Mouse (Mus musculus): ENCODE data around the gene Elavl1. TPM values are rescaled to one million over a fixed set of nuclear protein-coding genes. Genes with fewer than 3 reads are reported as not detected.
"Not testable (repeated sequence)": the region's sequence is repeated elsewhere in the genome, so short reads cannot be mapped to it uniquely, and the experiment has no call there.

Elavl1 gene
- polyA plus RNA-seq, 1 experiment from 2014 or later = 127 TPM

- peaks cover 6% of the 10 kb centered on the region; the same call in 1 of the 2 replicates for H3K4me1 ChIP-seq (replicated peaks)
- no peak overlapping the region for H3K4me2 ChIP-seq
- no peak overlapping the region for H3K27ac ChIP-seq
- H3K4me3 ChIP-seq = no peak overlapping the region
- no peak overlapping the region for H3K9ac ChIP-seq
- no peaks in the 10 kb centered on the region for H3K9me3 ChIP-seq
- ATAC-seq (ENCODE audit: low FRiP score) = no peak
- peaks cover 80% of the 10 kb centered on the region for H3K36me3 ChIP-seq
- 93% methylated on average over 6 of the region's 6 CpGs for WGBS
- no peaks in the 10 kb centered on the region for H3K27me3 ChIP-seq
Observed at GRCm38 (mm10) chr8:4269609-4270008, 55.6 kb downstream of the Elavl1 start.

GRCm38 (mm10) chr8:4267627-4268026 lies 57.6 kb downstream of the Elavl1 start:
- WGBS = 72% methylated on average over 15 of the region's 15 CpGs
- no peak for ATAC-seq (ENCODE audit: low FRiP score)
- Histone ChIP-seq H3K9me3 (no peaks in the 10 kb centered on the region), H3K36me3 (peaks cover 89% of the 10 kb centered on the region), H3K4me1 (replicated peaks) (no peaks in the 10 kb centered on the region), H3K9ac (no peak overlapping the region), H3K4me2 (no peak overlapping the region), H3K27me3 (no peaks in the 10 kb centered on the region), H3K27ac (no peak overlapping the region), H3K4me3 (no peak overlapping the region)

- H3K4me1 ChIP-seq (replicated peaks) = no peaks in the 10 kb centered on the region
- peaks cover 98% of the 10 kb centered on the region for H3K36me3 ChIP-seq
- no peaks in the 10 kb centered on the region for H3K9me3 ChIP-seq
- H3K9ac ChIP-seq = no peak overlapping the region
- H3K27me3 ChIP-seq = no peaks in the 10 kb centered on the region
- H3K27ac ChIP-seq = no peak overlapping the region
- ATAC-seq (ENCODE audit: low FRiP score) = no peak
- H3K4me3 ChIP-seq = no peak overlapping the region
- 94% methylated on average over 15 of the region's 15 CpGs for WGBS
- H3K4me2 ChIP-seq = no peak overlapping the region
Observed at GRCm38 (mm10) chr8:4265160-4265914, 59.9 kb downstream of the Elavl1 start.

- Histone ChIP-seq H3K9me3 (no peaks in the 10 kb centered on the region), H3K9ac (no peak overlapping the region), H3K27ac (no peak overlapping the region), H3K4me1 (replicated peaks) (peaks cover 11% of the 10 kb centered on the region), H3K27me3 (no peaks in the 10 kb centered on the region), H3K36me3 (peaks cover 84% of the 10 kb centered on the region), H3K4me3 (no peak overlapping the region), H3K4me2 (no peak overlapping the region)
- 92% methylated on average over 8 of the region's 8 CpGs for WGBS
- ATAC-seq (ENCODE audit: low FRiP score) = no peak
Observed at GRCm38 (mm10) chr8:4263105-4263791, 62.0 kb downstream of the Elavl1 start.

- Histone ChIP-seq H3K9me3 (no peaks in the 10 kb centered on the region), H3K27ac (peak overlapping the region; percentile 97), H3K4me2 (peak overlapping the region; percentile 81), H3K9ac (peak overlapping the region; percentile 97), H3K36me3 (peaks cover 73% of the 10 kb centered on the region), H3K4me3 (peak overlapping the region; percentile 92), H3K27me3 (no peaks in the 10 kb centered on the region), H3K4me1 (replicated peaks) (peaks cover 42% of the 10 kb centered on the region)
- ATAC-seq (ENCODE audit: low FRiP score) = no peak
- WGBS = 84% methylated on average over 4 of the region's 4 CpGs
Observed at GRCm38 (mm10) chr8:4259805-4260170, 65.4 kb downstream of the Elavl1 start.

- Histone ChIP-seq H3K9ac (peak within 1 kb of the TSS; percentile 97), H3K27me3 (no peaks in the 10 kb centered on the region), H3K36me3 (peaks cover 72% of the 10 kb centered on the region), H3K9me3 (no peaks in the 10 kb centered on the region), H3K4me2 (peak within 1 kb of the TSS; percentile 81), H3K4me1 (replicated peaks) (peaks cover 48% of the 10 kb centered on the region), H3K4me3 (peak within 1 kb of the TSS; percentile 92), H3K27ac (peak within 1 kb of the TSS; percentile 97)
- WGBS = 5% methylated on average over 25 of the region's 33 CpGs
- peak; percentile 89 for ATAC-seq (ENCODE audit: low FRiP score)
Observed at GRCm38 (mm10) chr8:4259125-4259804, 65.9 kb downstream of the Elavl1 start, which contains the start of gene Ctxn1. TSS of gene Ctxn1 (minus strand) at chr8:4259274.

GRCm38 (mm10) chr8:4258678-4259077 lies 66.5 kb downstream of the Elavl1 start:
- H3K36me3 ChIP-seq = peaks cover 66% of the 10 kb centered on the region
- peak overlapping the region; percentile 92 for H3K4me3 ChIP-seq
- H3K9me3 ChIP-seq = no peaks in the 10 kb centered on the region
- peak; percentile 81 for ATAC-seq (ENCODE audit: low FRiP score)
- H3K4me2 ChIP-seq = peak overlapping the region; percentile 81
- peaks cover 54% of the 10 kb centered on the region for H3K4me1 ChIP-seq (replicated peaks)
- under 1% methylated on average over 27 of the region's 32 CpGs for whole genome bisulfite sequencing
- peak overlapping the region; percentile 97 for H3K27ac ChIP-seq
- peak overlapping the region; percentile 97 for H3K9ac ChIP-seq
- H3K27me3 ChIP-seq = no peaks in the 10 kb centered on the region

- Histone ChIP-seq H3K36me3 (peaks cover 62% of the 10 kb centered on the region), H3K27ac (peak overlapping the region; percentile 97), H3K9me3 (no peaks in the 10 kb centered on the region), H3K27me3 (no peaks in the 10 kb centered on the region), H3K9ac (peak overlapping the region; percentile 97), H3K4me2 (peak overlapping the region; percentile 81), H3K4me3 (peak overlapping the region; percentile 92), H3K4me1 (replicated peaks) (peaks cover 57% of the 10 kb centered on the region)
- peak; percentile 58 for ATAC-seq (ENCODE audit: low FRiP score)
- 1% methylated on average over 35 of the region's 35 CpGs for WGBS
Observed at GRCm38 (mm10) chr8:4258233-4258632, 67.0 kb downstream of the Elavl1 start.

GRCm38 (mm10) chr8:4257350-4257749 lies 67.9 kb downstream of the Elavl1 start:
- H3K9me3 ChIP-seq = no peaks in the 10 kb centered on the region
- no peaks in the 10 kb centered on the region for H3K27me3 ChIP-seq
- H3K4me3 ChIP-seq = peak overlapping the region; percentile 92
- H3K4me1 ChIP-seq (replicated peaks) = peaks cover 61% of the 10 kb centered on the region
- H3K9ac ChIP-seq = peak overlapping the region; percentile 97
- 73% methylated on average over 4 of the region's 4 CpGs for WGBS
- peaks cover 53% of the 10 kb centered on the region for H3K36me3 ChIP-seq
- H3K4me2 ChIP-seq = peak overlapping the region; percentile 81
- ATAC-seq (ENCODE audit: low FRiP score) = no peak
- peak overlapping the region; percentile 97 for H3K27ac ChIP-seq

GRCm38 (mm10) chr8:4256911-4257310 lies 68.3 kb downstream of the Elavl1 start:
- Histone ChIP-seq H3K27me3 (no peaks in the 10 kb centered on the region), H3K4me1 (replicated peaks) (peaks cover 65% of the 10 kb centered on the region), H3K9me3 (no peaks in the 10 kb centered on the region), H3K4me2 (peak overlapping the region; percentile 81), H3K4me3 (peak overlapping the region; percentile 92), H3K9ac (peak overlapping the region; percentile 97), H3K36me3 (peaks cover 49% of the 10 kb centered on the region), H3K27ac (peak overlapping the region; percentile 97)
- no peak for ATAC-seq (ENCODE audit: low FRiP score)
- WGBS = 49% methylated on average over 4 of the region's 4 CpGs

GRCm38 (mm10) chr8:4255471-4255870 lies 69.7 kb downstream of the Elavl1 start:
- Histone ChIP-seq H3K4me1 (replicated peaks) (peaks cover 70% of the 10 kb centered on the region), H3K36me3 (peaks cover 35% of the 10 kb centered on the region), H3K27ac (0 out of 2 replicates have a peak overlapping the region, but pooled peaks have one; percentile 4)
- not testable (repeated sequence) for H3K27me3 ChIP-seq; ATAC-seq (ENCODE audit: low FRiP score); H3K9me3 ChIP-seq; H3K9ac ChIP-seq; H3K4me2 ChIP-seq; H3K4me3 ChIP-seq
- 88% methylated on average over 7 of the region's 7 CpGs for WGBS

GRCm38 (mm10) chr8:4254001-4254400 lies 71.2 kb downstream of the Elavl1 start:
- peaks cover 6% of the 10 kb centered on the region; the same call in 1 of the 2 replicates for H3K27me3 ChIP-seq
- H3K4me2 ChIP-seq = peak overlapping the region; percentile 66
- H3K4me1 ChIP-seq (replicated peaks) = peaks cover 69% of the 10 kb centered on the region
- H3K9me3 ChIP-seq = no peaks in the 10 kb centered on the region
- peak overlapping the region; percentile 88 for H3K4me3 ChIP-seq
- peaks cover 36% of the 10 kb centered on the region for H3K36me3 ChIP-seq
- peak overlapping the region; percentile 92 for H3K9ac ChIP-seq
- no peak for ATAC-seq (ENCODE audit: low FRiP score)
- H3K27ac ChIP-seq = peak overlapping the region; percentile 96
- WGBS = 65% methylated on average over 6 of the region's 6 CpGs
